Mouse (Mus musculus): Measurements from ENCODE around the gene Kazald1.

Gene Kazald1

GRCm38 (mm10) chr19:45044389-45044927 lies 30.6 kb upstream of the Kazald1 start:
- DNase-seq (ENCODE audit: low read depth, low spot score), result no peak
- H3K36me3 ChIP-seq (ENCODE audit: control insufficient read depth, insufficient read depth, low read length, poor library complexity, severe bottlenecking), result no peaks in the 10 kb centered on the region; the same call in 1 of the 2 replicates
- H3K27me3 ChIP-seq (ENCODE audit: control insufficient read depth, insufficient read depth, low read length, poor library complexity, severe bottlenecking), result no peaks in the 10 kb centered on the region

DNA sequence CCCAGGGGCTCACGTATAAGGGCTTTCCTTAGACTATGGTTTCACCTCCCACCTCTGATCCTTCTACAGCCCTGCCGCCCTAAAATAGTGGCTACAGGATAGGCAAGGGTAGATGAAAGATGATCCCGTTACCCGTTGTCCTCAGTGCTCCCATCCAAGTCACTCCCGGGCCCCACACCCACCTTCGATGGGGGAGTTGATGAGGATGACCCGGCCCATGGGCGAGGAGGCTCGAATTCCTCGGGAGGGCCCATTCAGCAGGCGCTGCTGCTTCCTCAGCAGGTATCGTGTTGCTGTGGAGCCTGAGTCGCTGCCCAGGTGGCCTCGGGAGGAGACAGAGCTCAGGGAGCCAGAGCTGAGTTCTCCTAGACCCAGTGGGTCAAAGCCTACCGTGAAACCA lies 29.8 kb upstream of the Kazald1 start:
- Histone ChIP-seq H3K36me3 (ENCODE audit: control insufficient read depth, insufficient read depth, low read length, poor library complexity, severe bottlenecking) (no peaks in the 10 kb centered on the region; the same call in 1 of the 2 replicates), H3K27me3 (ENCODE audit: control insufficient read depth, insufficient read depth, low read length, poor library complexity, severe bottlenecking) (no peaks in the 10 kb centered on the region)
- DNase-seq (ENCODE audit: low read depth, low spot score), result no peak

DNA sequence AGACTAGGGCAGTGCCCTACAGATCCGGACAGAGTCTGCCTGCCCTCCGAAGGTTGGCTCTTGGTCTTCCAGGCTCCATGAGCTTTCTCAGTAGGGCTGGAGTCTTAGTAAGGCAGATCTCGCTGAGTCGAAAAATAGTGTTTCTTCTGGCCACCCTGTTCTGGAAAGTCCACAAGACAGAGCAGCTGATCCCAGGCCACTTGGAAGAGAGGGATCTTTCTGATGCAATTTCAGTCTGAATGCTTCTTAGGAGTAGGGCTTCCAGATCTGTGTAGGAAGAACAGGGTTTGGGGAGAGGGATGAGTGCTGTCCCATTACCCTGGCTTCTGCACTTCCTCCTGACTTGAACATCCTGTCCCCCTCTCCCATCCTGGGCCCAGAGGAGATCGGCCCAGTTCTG lies 29.4 kb upstream of the Kazald1 start, which contains the start of gene Pdzd7:
Pdzd7 (minus strand) TSS at position 67 of the 400 bp plus-strand sequence.
- DNase-seq (ENCODE audit: low read depth, low spot score), result no peak
- Histone ChIP-seq H3K27me3 (ENCODE audit: control insufficient read depth, insufficient read depth, low read length, poor library complexity, severe bottlenecking) (no peaks in the 10 kb centered on the region), H3K36me3 (ENCODE audit: control insufficient read depth, insufficient read depth, low read length, poor library complexity, severe bottlenecking) (peaks cover 2% of the 10 kb centered on the region)

GRCm38 (mm10) chr19:45046523-45047321 lies 28.3 kb upstream of the Kazald1 start:
- DNase-seq (ENCODE audit: low read depth, low spot score), result peak; percentile 80
- H3K27me3 ChIP-seq (ENCODE audit: control insufficient read depth, insufficient read depth, low read length, poor library complexity, severe bottlenecking), result no peaks in the 10 kb centered on the region
- peaks cover 2% of the 10 kb centered on the region for H3K36me3 ChIP-seq (ENCODE audit: control insufficient read depth, insufficient read depth, low read length, poor library complexity, severe bottlenecking)

GRCm38 (mm10) chr19:45047417-45047934 lies 27.6 kb upstream of the Kazald1 start, which contains the start of gene Sfxn3:
Gene Sfxn3 (plus strand): TSS chr19:45047503.
- Histone ChIP-seq H3K27me3 (ENCODE audit: control insufficient read depth, insufficient read depth, low read length, poor library complexity, severe bottlenecking) (no peaks in the 10 kb centered on the region), H3K36me3 (ENCODE audit: control insufficient read depth, insufficient read depth, low read length, poor library complexity, severe bottlenecking) (peaks cover 2% of the 10 kb centered on the region)
- peak; percentile 88 for DNase-seq (ENCODE audit: low read depth, low spot score)

DNA sequence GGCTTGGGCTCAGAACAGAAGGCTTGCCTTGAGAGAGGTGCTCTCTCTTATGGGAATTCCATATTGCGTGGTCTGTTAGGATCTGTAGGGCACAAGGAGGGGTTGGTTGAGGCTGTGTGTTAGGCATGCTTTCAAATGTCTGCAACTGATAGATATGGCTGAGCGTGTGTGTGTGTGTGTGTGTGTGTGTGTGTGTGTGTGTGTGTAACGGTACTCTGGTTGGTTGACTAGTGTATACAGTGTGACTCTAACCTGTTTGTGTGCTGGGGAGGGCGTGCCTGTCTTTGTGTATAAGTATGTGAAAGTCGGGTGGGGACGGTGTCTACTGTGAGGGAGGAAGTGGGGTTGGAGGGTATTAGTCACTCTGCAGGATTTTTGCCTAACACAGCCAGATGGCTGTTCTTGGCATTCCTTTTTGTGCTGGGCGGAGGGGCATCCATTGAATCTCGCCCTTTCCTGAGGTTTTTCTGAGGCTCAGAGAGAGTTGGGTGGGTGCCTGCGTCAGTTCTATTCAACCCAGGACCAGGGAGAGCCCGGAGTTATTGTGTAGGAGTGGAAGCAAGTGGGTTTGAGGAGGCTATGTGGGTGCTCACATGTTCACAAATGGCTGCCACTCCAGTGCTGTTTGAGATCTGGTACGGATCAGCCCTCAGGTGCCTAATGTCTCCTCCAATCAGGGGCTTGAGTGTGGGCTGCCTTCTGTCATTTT lies 27.0 kb upstream of the Kazald1 start:
- no peaks in the 10 kb centered on the region for H3K27me3 ChIP-seq (ENCODE audit: control insufficient read depth, insufficient read depth, low read length, poor library complexity, severe bottlenecking)
- H3K36me3 ChIP-seq (ENCODE audit: control insufficient read depth, insufficient read depth, low read length, poor library complexity, severe bottlenecking), result peaks cover 2% of the 10 kb centered on the region
- peak; percentile 79 for DNase-seq (ENCODE audit: low read depth, low spot score)

DNA sequence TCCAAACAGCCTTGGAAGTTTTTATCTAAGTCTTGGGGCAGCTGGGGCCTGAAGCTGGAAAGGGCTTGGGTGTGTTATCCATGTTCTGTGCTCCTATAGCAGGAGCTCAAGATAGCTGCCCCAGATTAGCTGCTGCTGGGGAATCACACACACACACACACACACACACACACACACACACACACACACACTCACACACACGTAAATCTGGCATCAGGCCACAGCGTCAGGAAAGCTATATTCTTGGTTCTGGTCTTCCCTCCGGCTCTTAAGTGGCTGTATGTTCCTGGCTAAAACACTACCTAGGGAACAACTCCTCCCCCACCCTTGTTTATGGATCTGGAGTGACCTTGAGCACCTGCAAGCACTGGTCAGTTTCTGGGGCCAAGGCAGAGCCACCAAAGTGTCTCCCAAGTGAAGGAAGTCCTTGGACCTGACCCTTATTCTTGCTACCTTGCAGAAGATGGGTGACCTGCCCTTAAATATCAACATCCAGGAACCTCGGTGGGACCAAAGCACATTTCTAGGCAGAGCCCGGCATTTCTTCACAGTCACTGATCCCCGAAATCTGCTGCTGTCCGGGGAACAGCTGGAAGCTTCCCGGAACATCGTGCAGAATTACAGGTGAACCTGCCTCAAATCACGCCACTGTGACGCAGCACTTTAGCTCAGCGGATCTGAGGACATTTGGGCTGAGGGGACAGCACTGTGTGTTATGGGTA lies 26.2 kb upstream of the Kazald1 start:
- DNase-seq (ENCODE audit: low read depth, low spot score), result no peak
- H3K27me3 ChIP-seq (ENCODE audit: control insufficient read depth, insufficient read depth, low read length, poor library complexity, severe bottlenecking), result no peaks in the 10 kb centered on the region
- H3K36me3 ChIP-seq (ENCODE audit: control insufficient read depth, insufficient read depth, low read length, poor library complexity, severe bottlenecking), result peaks cover 2% of the 10 kb centered on the region

- H3K36me3 ChIP-seq (ENCODE audit: control insufficient read depth, insufficient read depth, low read length, poor library complexity, severe bottlenecking), result peaks cover 2% of the 10 kb centered on the region
- no peak for DNase-seq (ENCODE audit: low read depth, low spot score)
- H3K27me3 ChIP-seq (ENCODE audit: control insufficient read depth, insufficient read depth, low read length, poor library complexity, severe bottlenecking), result no peaks in the 10 kb centered on the region
Measured at GRCm38 (mm10) chr19:45049523-45049922, 25.5 kb upstream of the Kazald1 start.

DNA sequence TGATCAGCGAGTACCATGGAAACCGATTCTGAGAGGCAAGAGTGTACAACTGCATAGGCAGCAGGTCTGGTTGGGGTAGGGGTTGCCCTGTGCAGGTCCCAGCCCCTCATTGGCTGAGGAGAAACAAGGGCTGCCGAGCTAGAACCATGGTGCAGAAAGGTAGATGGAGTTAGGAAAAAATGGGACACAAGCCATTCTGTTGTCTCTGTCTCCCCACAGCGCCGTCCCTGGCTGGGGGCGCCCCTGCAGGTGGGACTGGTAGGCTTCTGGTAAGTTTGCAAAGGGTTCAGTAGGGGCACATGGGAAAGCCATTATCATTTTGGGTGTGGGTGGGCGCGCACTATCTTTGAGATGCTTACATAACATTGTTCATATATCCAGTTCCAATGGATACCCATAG lies 21.6 kb upstream of the Kazald1 start:
- no peaks in the 10 kb centered on the region for H3K27me3 ChIP-seq (ENCODE audit: control insufficient read depth, insufficient read depth, low read length, poor library complexity, severe bottlenecking)
- DNase-seq (ENCODE audit: low read depth, low spot score), result no peak
- H3K36me3 ChIP-seq (ENCODE audit: control insufficient read depth, insufficient read depth, low read length, poor library complexity, severe bottlenecking), result peaks cover 2% of the 10 kb centered on the region

GRCm38 (mm10) chr19:45054892-45055690 lies 19.9 kb upstream of the Kazald1 start:
- H3K36me3 ChIP-seq (ENCODE audit: control insufficient read depth, insufficient read depth, low read length, poor library complexity, severe bottlenecking), result peaks cover 2% of the 10 kb centered on the region
- DNase-seq (ENCODE audit: low read depth, low spot score), result no peak

GRCm38 (mm10) chr19:45056364-45056763 lies 18.7 kb upstream of the Kazald1 start:
- peak; percentile 63 for DNase-seq (ENCODE audit: low read depth, low spot score)
- H3K36me3 ChIP-seq (ENCODE audit: control insufficient read depth, insufficient read depth, low read length, poor library complexity, severe bottlenecking), result no peaks in the 10 kb centered on the region; the same call in none of the 2 replicates
- no peaks in the 10 kb centered on the region for H3K27me3 ChIP-seq (ENCODE audit: control insufficient read depth, insufficient read depth, low read length, poor library complexity, severe bottlenecking)

More at GRCm38 (mm10) chr19:45054892-45055690, 19.9 kb upstream of the Kazald1 start:
- H3K27me3 ChIP-seq (ENCODE audit: control insufficient read depth, insufficient read depth, low read length, poor library complexity, severe bottlenecking), result no peaks in the 10 kb centered on the region

DNA sequence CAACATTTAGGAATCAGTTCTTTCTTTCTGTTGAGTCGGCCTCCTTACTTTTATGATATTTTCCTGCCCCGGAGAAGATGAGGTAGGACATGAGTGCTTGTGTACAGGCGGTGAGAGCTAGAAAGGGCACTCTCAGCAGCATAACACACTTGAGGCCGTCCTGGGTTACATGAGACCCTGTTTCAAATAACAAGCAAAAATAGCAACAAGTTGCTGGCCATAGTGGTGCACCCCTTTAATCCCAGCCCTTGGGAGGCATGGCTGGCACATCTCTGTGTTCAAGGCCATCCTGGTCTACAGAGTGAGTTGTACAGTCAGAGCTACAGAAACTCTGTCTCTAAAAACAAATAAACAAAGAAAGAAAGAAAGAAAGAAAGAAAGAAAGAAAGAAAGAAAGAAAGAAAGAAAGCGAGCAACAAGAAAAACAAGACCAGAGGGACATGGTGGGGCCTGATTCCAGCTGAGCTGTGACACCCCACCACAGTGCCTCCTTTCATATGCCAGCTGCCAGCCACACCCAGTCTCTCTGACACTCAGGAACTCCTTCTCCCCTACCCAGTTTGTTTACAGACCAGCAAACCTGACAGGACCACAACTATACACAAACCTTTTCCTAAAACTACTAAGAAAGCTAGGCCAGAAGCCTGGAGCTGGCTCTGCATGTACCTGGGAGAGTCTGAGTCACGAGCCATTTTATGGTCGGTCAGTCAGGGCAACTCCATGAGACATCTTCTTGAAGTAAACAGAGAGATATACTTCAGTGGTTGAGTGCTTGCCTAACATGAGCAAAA lies 17.9 kb upstream of the Kazald1 start:
- Histone ChIP-seq H3K36me3 (ENCODE audit: control insufficient read depth, insufficient read depth, low read length, poor library complexity, severe bottlenecking) (no peaks in the 10 kb centered on the region; the same call in none of the 2 replicates), H3K27me3 (ENCODE audit: control insufficient read depth, insufficient read depth, low read length, poor library complexity, severe bottlenecking) (no peaks in the 10 kb centered on the region)
- no peak for DNase-seq (ENCODE audit: low read depth, low spot score)

DNA sequence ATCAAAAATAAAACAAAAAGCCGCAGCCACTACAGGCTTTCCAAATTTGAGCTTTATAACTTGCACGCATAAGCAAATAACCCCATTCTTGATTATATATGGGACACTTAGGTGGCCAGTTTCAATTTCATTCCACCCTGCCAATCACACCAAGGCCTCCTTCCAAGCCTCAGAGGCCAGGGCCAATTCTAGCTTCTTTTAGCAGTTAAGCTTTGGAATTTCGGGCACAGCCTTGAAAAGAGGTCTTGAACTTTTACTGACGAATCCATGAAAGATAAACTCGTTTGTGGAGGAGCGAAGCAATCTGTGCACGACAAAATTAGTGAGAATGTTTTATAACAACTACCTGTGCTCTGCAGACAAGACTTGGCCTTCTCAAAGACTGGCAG lies 17.3 kb upstream of the Kazald1 start:
- H3K36me3 ChIP-seq (ENCODE audit: control insufficient read depth, insufficient read depth, low read length, poor library complexity, severe bottlenecking), result no peaks in the 10 kb centered on the region; the same call in none of the 2 replicates
- H3K27me3 ChIP-seq (ENCODE audit: control insufficient read depth, insufficient read depth, low read length, poor library complexity, severe bottlenecking), result no peaks in the 10 kb centered on the region
- DNase-seq (ENCODE audit: low read depth, low spot score), result no peak
